Mouse (Mus musculus) E14TG2a.4 (cell line): ENCODE measurements around the gene Rapgef4.

Source experiments
- H3K27me3 ChIP-seq: 2 replicates; pipeline ENCODE4 v1.6.1; 2014; ENCODE audit warnings: low read length, control low read depth; ENCODE audit not compliant: insufficient read depth
- H3K36me3 ChIP-seq: 2 replicates; pipeline ENCODE4 v1.6.1; 2014; ENCODE audit warnings: low read length, control low read depth; ENCODE audit not compliant: insufficient read depth
- H3K4me1 ChIP-seq: replicated peaks from 2 replicates; pipeline ENCODE4 v1.6.1; 2014; ENCODE audit warnings: low read depth, low read length, control low read depth
- H3K4me3 ChIP-seq: replicated peaks from 2 replicates; pipeline ENCODE4 v1.5.1; 2014; ENCODE audit warnings: mild to moderate bottlenecking, low read length
- H3K9me3 ChIP-seq: 2 replicates; pipeline ENCODE4 v1.6.1; 2014; ENCODE audit warnings: low read length, control low read depth
- CTCF ChIP-seq: conservative IDR thresholded peaks from 2 replicates; pipeline ENCODE4 v1.5.1; 2014; ENCODE audit warnings: low read length
- NANOG ChIP-seq: IDR thresholded peaks from 2 replicates; pipeline ENCODE4 v1.6.1; 2014; ENCODE audit warnings: borderline replicate concordance, low read length, mixed read lengths
- POU5F1 ChIP-seq: IDR thresholded peaks from 2 replicates; pipeline ENCODE4 v1.6.1; 2014; ENCODE audit warnings: low read length, borderline replicate concordance

Rapgef4 gene

DNA sequence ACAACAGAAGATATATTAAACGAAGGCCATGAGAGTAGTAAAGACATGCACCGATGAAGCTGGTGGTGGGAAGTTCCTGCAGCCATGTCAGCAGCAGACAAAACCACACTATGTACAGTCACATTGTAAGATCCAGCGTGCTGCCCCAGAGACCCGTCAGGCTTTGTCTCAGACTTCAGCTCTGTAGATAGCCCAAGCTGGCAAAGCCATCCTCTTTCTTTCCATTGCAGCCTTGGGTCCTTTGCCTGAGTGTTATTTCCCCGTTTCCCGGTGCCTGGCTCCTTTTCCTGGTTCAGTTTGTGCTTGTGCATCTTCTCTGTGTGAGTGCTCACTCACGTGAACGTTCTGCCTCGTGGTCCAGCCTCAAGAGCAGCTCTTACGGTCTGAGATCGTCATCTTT lies 265.3 kb downstream of the Rapgef4 start:
- TF ChIP-seq CTCF, result no peak
- TF ChIP-seq POU5F1, result no peak
- no peak for TF ChIP-seq NANOG
- Histone ChIP-seq H3K27me3 (peaks cover 6% of the 10 kb centered on the region; the same call in 1 of the 2 replicates), H3K36me3 (no peaks in the 10 kb centered on the region), H3K9me3 (no peaks in the 10 kb centered on the region), H3K4me3 (no peak overlapping the region), H3K4me1 (peaks cover 14% of the 10 kb centered on the region)

GRCm38 (mm10) chr2:72247819-72248218 lies 266.8 kb downstream of the Rapgef4 start:
- no peak overlapping the region for H3K4me3 ChIP-seq
- no peaks in the 10 kb centered on the region for H3K9me3 ChIP-seq
- H3K4me1 ChIP-seq, result peaks cover 8% of the 10 kb centered on the region
- H3K27me3 ChIP-seq, result peaks cover 6% of the 10 kb centered on the region; the same call in 1 of the 2 replicates
- H3K36me3 ChIP-seq, result no peaks in the 10 kb centered on the region
- TF ChIP-seq POU5F1, result no peak
- no peak for TF ChIP-seq CTCF
- TF ChIP-seq NANOG, result no peak

- H3K36me3 ChIP-seq, result no peaks in the 10 kb centered on the region
- no peaks in the 10 kb centered on the region for H3K9me3 ChIP-seq
- peaks cover 10% of the 10 kb centered on the region; the same call in 1 of the 2 replicates for H3K27me3 ChIP-seq
- TF ChIP-seq CTCF (no peak), NANOG (no peak), POU5F1 (0 out of 2 replicates have a peak, but pooled peaks have one; percentile 27)
- peaks cover 19% of the 10 kb centered on the region for H3K4me1 ChIP-seq
- H3K4me3 ChIP-seq, result no peak overlapping the region
These were observed 271.8 kb downstream of the Rapgef4 start for GRCm38 (mm10) chr2:72252510-72253505.

- H3K36me3 ChIP-seq, result no peaks in the 10 kb centered on the region
- H3K9me3 ChIP-seq, result no peaks in the 10 kb centered on the region
- TF ChIP-seq NANOG, result no peak
- no peak for TF ChIP-seq POU5F1
- TF ChIP-seq CTCF, result no peak
- H3K4me3 ChIP-seq, result no peak overlapping the region
- 0 out of 2 replicates have a peak, but pooled peaks cover 10% of the 10 kb centered on the region for H3K27me3 ChIP-seq
- peaks cover 19% of the 10 kb centered on the region for H3K4me1 ChIP-seq
These were observed 272.8 kb downstream of the Rapgef4 start for GRCm38 (mm10) chr2:72253882-72254281.

GRCm38 (mm10) chr2:72254813-72255582 lies 274.0 kb downstream of the Rapgef4 start:
- no peaks in the 10 kb centered on the region for H3K36me3 ChIP-seq
- TF ChIP-seq POU5F1, result no peak
- TF ChIP-seq CTCF, result no peak
- no peak for TF ChIP-seq NANOG
- peaks cover 19% of the 10 kb centered on the region for H3K4me1 ChIP-seq
- H3K4me3 ChIP-seq, result no peak overlapping the region
- no peaks in the 10 kb centered on the region for H3K9me3 ChIP-seq
- 0 out of 2 replicates have a peak, but pooled peaks cover 4% of the 10 kb centered on the region for H3K27me3 ChIP-seq

DNA sequence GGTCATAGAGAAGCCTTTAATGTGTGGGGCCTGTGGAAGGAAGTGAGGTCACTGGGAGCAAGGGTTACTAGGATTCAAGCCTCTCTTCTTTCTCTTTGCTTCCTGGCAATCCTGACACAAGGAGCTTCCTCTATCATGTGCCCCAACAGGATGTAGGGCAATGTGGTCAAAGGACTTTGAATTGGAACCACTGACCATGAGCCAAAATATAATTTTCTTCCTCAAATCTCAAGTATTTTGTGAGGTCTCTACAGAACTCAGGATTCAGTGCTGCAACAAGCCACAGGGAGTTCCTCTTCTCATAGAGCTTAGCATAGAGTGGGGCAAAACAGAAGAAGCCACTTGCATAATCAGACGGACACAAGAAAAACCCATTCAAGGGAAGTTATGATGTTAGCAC lies 279.7 kb downstream of the Rapgef4 start:
- Histone ChIP-seq H3K9me3 (no peaks in the 10 kb centered on the region), H3K4me1 (no peaks in the 10 kb centered on the region), H3K27me3 (no peaks in the 10 kb centered on the region), H3K4me3 (no peak overlapping the region), H3K36me3 (no peaks in the 10 kb centered on the region)
- TF ChIP-seq CTCF (no peak), POU5F1 (no peak), NANOG (no peak)

DNA sequence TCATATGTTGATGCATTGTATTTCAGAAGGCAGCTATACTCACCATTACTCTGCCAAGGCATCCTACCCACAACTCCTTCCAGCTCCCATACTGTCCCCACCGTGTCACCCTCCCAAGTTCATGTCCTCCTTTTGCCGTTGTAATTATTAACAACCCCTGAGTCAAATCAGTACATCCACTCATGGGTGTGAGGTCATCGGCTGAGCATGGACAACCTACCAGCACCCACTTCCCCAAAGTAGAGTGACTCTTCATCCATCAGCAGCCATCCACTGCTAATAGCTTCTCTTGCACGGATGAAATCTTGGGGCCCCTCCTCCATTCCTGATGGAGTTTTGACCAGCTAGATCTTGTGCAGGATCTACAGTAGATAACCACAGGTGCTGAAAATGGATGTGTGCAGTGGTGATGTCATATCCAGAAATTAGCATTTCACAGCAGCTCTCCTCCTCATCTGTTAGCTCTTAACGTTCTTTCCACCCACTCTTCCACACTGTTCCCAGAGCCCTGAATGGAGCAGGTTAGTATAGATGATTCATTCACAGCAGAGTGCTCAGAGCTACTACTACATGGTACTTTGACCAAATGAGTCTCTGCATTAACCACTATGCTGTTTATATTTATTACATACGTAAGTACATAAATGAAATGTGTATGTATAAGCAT lies 281.9 kb downstream of the Rapgef4 start:
- Histone ChIP-seq H3K4me1 (no peaks in the 10 kb centered on the region), H3K9me3 (no peaks in the 10 kb centered on the region), H3K4me3 (no peak overlapping the region), H3K36me3 (no peaks in the 10 kb centered on the region), H3K27me3 (no peaks in the 10 kb centered on the region)
- no peak for TF ChIP-seq NANOG
- no peak for TF ChIP-seq CTCF
- TF ChIP-seq POU5F1, result no peak

GRCm38 (mm10) chr2:72267390-72267789 lies 286.4 kb downstream of the Rapgef4 start:
- Histone ChIP-seq H3K4me3 (no peak overlapping the region), H3K4me1 (no peaks in the 10 kb centered on the region), H3K9me3 (no peaks in the 10 kb centered on the region), H3K36me3 (no peaks in the 10 kb centered on the region), H3K27me3 (no peaks in the 10 kb centered on the region)
- no peak for TF ChIP-seq NANOG
